Mouse (Mus musculus): Measurements from ENCODE around the gene Klf1. TPM values are rescaled to one million over a fixed set of nuclear protein-coding genes. Genes with fewer than 3 reads are reported as not detected.

Klf1 gene
- polyA plus RNA-seq, 1 experiment: 0.10 TPM

DNA sequence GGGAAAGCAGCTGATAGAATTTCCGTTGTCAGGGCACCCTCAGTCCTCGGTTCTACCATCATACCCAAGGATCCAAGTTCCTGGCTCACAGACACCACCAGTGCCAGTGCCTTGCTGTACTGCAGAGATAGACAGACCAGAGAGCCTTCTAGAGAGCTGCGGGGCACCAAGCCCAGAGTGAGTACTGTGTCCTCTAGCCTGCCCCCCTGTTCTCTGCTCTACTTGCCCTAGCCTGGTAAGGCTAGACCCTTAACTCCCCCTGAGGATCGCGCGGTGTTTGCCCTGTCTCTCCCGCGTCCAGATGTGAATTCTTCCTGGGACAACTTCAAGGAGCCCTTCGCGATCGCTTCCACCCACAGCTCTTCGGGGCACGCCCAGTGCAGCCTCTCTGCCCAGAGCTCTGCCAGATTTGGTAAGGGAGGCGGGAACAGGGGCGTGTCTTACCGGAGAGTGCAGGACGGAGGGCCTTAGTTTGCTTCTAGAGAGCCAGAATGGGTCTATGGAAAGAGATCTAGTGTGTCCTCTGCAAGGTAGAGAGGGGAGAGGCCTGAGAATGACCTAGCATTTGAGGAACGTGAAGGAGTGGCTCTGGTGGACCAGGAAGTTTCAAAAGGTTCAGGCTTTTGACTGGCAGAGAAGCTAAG lies 51.0 kb downstream of the Klf1 start:
- H3K4me2 ChIP-seq (ENCODE audit: low read depth): peak overlapping the region; percentile 67
- H3K27me3 ChIP-seq (ENCODE audit: control insufficient read depth, insufficient read depth, insufficient read length): peaks cover 12% of the 10 kb centered on the region
- H3K4me3 ChIP-seq: no peak overlapping the region
- no peaks in the 10 kb centered on the region for H3K36me3 ChIP-seq (ENCODE audit: control insufficient read depth, insufficient read depth)
- no peak for TF ChIP-seq MAX (IDR thresholded peaks at IDR 0.05; ENCODE audit: low read depth)
- peak; percentile 79 for TF ChIP-seq SRF (IDR thresholded peaks at IDR 0.05; ENCODE audit: control insufficient read depth, insufficient read length, low read depth)
- H3K79me2 ChIP-seq (ENCODE audit: control insufficient read depth, insufficient read depth): no peaks in the 10 kb centered on the region
- no peak overlapping the region for H3ac ChIP-seq (ENCODE audit: control insufficient read depth, insufficient read length)

Other genes starting within 250 kb of the Klf1 start
- gene Ier2, start 239.1 kb upstream of the Klf1 start, polyA plus RNA-seq (2012; fragmentation: generic; extraction: Trizol): 75.7 TPM
- 94.4 TPM for gene Trmt1, start 215.6 kb upstream of the Klf1 start, polyA plus RNA-seq (2012; fragmentation: generic; extraction: Trizol)
- 56.1 TPM for gene Nacc1, start 214.1 kb upstream of the Klf1 start, polyA plus RNA-seq (2012; fragmentation: generic; extraction: Trizol)
- not detected for gene Lyl1, start 200.5 kb upstream of the Klf1 start, polyA plus RNA-seq (2012; fragmentation: generic; extraction: Trizol)
- gene G430095P16Rik, start 178.9 kb upstream of the Klf1 start, polyA plus RNA-seq (2012; fragmentation: generic; extraction: Trizol): 9.4 TPM
- gene Nfix, start 101.6 kb upstream of the Klf1 start, polyA plus RNA-seq (2012; fragmentation: generic; extraction: Trizol): 65.7 TPM
- gene Dand5, start 79.1 kb upstream of the Klf1 start, polyA plus RNA-seq (2012; fragmentation: generic; extraction: Trizol): 6.7 TPM
- 21.8 TPM for gene Gadd45gip1, start 70.4 kb upstream of the Klf1 start, polyA plus RNA-seq (2012; fragmentation: generic; extraction: Trizol)
- 139 TPM for gene Rad23a, start 61.3 kb upstream of the Klf1 start, polyA plus RNA-seq (2012; fragmentation: generic; extraction: Trizol)
- gene Calr, start 55.0 kb upstream of the Klf1 start, polyA plus RNA-seq (2012; fragmentation: generic; extraction: Trizol): 385 TPM
- 73.3 TPM for gene Farsa, start 44.9 kb upstream of the Klf1 start, polyA plus RNA-seq (2012; fragmentation: generic; extraction: Trizol)
- gene Syce2, start 29.8 kb upstream of the Klf1 start, polyA plus RNA-seq (2012; fragmentation: generic; extraction: Trizol): 2.3 TPM
- 20.9 TPM for gene Gcdh, start 8.0 kb upstream of the Klf1 start, polyA plus RNA-seq (2012; fragmentation: generic; extraction: Trizol)
- 9.2 TPM for gene Dnase2a, start 6.6 kb downstream of the Klf1 start, polyA plus RNA-seq (2012; fragmentation: generic; extraction: Trizol)
- not detected for gene Mast1, start 35.4 kb downstream of the Klf1 start, polyA plus RNA-seq (2012; fragmentation: generic; extraction: Trizol)
- not detected for gene Rtbdn, start 45.1 kb downstream of the Klf1 start, polyA plus RNA-seq (2012; fragmentation: generic; extraction: Trizol)
- not detected for gene Gm49661, start 67.5 kb downstream of the Klf1 start, polyA plus RNA-seq (2012; fragmentation: generic; extraction: Trizol)
- 432 TPM for gene Prdx2, start 67.7 kb downstream of the Klf1 start, polyA plus RNA-seq (2012; fragmentation: generic; extraction: Trizol)
- gene Rnaseh2a, start 67.8 kb downstream of the Klf1 start, polyA plus RNA-seq (2012; fragmentation: generic; extraction: Trizol): 74.1 TPM
- 140 TPM for gene Junb, start 76.8 kb downstream of the Klf1 start, polyA plus RNA-seq (2012; fragmentation: generic; extraction: Trizol)
- gene Hook2, start 88.7 kb downstream of the Klf1 start, polyA plus RNA-seq (2012; fragmentation: generic; extraction: Trizol): 9.3 TPM
- gene Best2, start 112.6 kb downstream of the Klf1 start, polyA plus RNA-seq (2012; fragmentation: generic; extraction: Trizol): not detected
- gene Asna1, start 123.4 kb downstream of the Klf1 start, polyA plus RNA-seq (2012; fragmentation: generic; extraction: Trizol): 204 TPM
- gene Trir, start 124.9 kb downstream of the Klf1 start, polyA plus RNA-seq (2012; fragmentation: generic; extraction: Trizol): 198 TPM
- 46.3 TPM for gene Tnpo2, start 135.0 kb downstream of the Klf1 start, polyA plus RNA-seq (2012; fragmentation: generic; extraction: Trizol)
- gene Fbxw9, start 158.1 kb downstream of the Klf1 start, polyA plus RNA-seq (2012; fragmentation: generic; extraction: Trizol): 26.8 TPM
- 0.31 TPM for gene Gm5741, start 166.1 kb downstream of the Klf1 start, polyA plus RNA-seq (2012; fragmentation: generic; extraction: Trizol)
- 86.7 TPM for gene Dhps, start 169.8 kb downstream of the Klf1 start, polyA plus RNA-seq (2012; fragmentation: generic; extraction: Trizol)
- gene Wdr83os, start 178.8 kb downstream of the Klf1 start, polyA plus RNA-seq (2012; fragmentation: generic; extraction: Trizol): 166 TPM
- gene Wdr83, start 179.4 kb downstream of the Klf1 start, polyA plus RNA-seq (2012; fragmentation: generic; extraction: Trizol): 26.8 TPM
- gene Man2b1, start 181.3 kb downstream of the Klf1 start, polyA plus RNA-seq (2012; fragmentation: generic; extraction: Trizol): 7.6 TPM
- not detected for gene Zfp791, start 221.2 kb downstream of the Klf1 start, polyA plus RNA-seq (2012; fragmentation: generic; extraction: Trizol)
- not detected for gene Cks1brt, start 250.0 kb downstream of the Klf1 start, polyA plus RNA-seq (2012; fragmentation: generic; extraction: Trizol)